Mouse (Mus musculus) spleen, adult 2 months (tissue): Measurements from ENCODE around the gene Zfand2a.

ENCODE experiments used
- CTCF ChIP-seq: fragments of 200-500 bp; IDR thresholded peaks from 2 replicates; pipeline ENCODE4 v1.5.1; 2011; ENCODE audit warnings: mild to moderate bottlenecking, inconsistent platforms; ENCODE audit not compliant: insufficient read depth, insufficient read length, insufficient replicate concordance; ENCODE audit errors: extremely low read depth
- POLR2A ChIP-seq: fragments of 200-500 bp; IDR thresholded peaks from 2 replicates; pipeline ENCODE4 v1.6.1; 2011; ENCODE audit warnings: low read depth, low read length, inconsistent platforms

DNA sequence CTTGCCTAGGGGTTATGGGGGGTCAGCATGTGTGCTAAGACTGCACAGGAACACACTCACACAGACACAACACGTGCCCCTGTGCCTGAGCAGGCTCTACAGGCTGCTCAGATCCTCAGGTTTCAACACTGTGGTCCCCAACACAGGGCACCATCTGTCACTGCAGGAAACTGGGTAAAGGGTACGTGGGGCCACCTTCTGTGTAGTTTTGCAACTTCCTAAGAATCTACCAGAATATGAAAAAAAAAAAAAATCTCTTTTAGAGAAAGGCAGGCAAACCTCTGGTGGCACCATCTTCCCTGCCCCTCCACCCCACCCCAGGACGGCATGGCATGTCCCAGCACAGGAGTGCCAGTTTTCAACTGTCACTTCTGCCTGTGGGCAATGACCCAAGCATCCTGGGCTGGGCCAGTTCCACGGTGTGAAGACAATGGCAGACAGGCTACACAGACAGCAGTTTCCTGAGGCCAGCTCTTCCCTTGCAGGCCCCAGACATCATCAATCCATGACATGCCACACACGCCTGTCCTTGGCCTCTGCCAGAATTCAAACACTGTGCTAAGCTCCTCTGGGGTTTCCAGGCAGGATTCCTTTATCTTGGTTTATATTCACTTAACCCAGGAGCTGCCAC is 35.1 kb downstream of the Zfand2a start:
- TF ChIP-seq CTCF: no peak
- TF ChIP-seq POLR2A: no peak
